Mouse (Mus musculus): ENCODE measurements around the gene Alppl2. TPM values are rescaled to one million over a fixed set of nuclear protein-coding genes. Genes with fewer than 3 reads are reported as not detected.

Gene Alppl2
- polyA plus RNA-seq (2017; shearing (Covaris generic)): not detected

DNA sequence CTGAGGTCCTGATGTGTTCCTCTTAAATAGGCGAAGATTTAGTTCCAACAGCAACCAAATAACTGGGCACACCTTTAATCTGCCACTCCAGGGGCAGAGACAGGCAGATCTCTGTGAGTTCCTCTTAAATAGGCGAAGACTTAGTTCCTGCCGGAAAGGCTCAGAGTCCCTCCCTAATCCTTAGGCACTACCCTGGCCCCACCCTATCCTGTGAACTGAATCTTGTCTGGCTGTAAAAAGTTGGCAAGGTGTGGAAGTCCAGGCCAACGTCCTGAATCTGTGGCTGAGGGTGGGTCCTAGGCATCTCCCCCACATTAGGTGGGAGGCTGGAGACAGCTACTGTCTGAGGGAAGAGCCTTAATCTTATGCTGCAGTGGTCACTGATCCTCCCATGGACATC is at the start of gene Alppl2:
TSS of gene Alppl2 (minus strand) at position 101 of the 400 bp plus-strand sequence.
- ATAC-seq: no peak

DNA sequence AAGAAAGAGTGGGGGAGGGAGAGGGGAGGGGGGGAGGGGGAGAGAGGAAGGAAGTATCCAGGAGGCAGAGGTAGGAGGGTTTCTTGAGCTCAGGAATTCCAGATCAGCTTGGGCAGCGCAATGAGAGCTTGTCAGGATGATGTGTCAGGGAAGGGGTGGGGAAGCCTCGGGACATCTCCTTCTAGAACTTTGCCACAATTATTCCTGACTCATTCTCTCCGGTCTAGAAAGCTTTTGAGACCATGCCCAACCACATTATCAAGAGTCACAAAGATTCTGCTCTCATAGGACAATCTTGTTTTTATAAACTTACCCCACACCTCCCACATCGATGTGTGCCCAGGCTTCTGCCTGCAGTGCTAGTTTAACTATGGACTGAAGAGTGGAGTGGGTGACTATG is 42.1 kb upstream of the Alppl2 start:
- no peak for ATAC-seq

DNA sequence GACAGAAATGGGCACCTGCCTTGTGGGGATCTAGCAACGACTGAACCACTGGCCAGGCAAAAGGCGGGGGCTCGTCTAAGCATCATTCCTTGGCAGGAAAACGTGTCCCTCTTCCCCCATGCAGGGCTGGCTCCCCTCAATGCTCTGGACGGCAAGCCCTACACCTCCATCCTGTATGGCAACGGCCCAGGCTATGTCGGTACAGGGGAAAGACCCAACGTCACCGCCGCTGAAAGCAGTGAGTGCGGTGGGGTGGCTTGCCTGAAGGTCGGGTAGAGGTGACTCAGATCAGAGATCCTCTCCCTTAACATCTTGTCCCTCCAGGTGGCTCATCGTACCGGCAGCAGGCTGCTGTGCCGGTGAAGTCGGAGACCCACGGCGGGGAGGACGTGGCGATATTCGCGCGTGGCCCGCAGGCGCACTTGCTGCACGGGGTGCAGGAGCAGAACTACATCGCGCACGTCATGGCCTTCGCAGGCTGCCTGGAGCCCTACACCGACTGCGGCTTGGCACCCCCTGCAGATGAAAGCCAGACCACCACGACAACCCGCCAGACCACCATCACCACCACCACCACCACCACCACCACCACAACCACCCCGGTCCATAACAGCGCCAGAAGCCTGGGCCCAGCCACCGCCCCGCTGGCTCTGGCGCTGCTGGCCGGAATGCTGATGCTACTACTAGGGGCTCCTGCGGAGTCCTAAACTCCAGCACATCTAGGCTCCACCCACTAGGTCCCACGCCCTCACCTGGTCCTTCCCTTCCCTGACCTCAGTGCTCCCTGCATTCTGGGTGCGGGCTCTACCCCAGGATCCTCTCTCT is 37.7 kb upstream of the Alppl2 start:
- ATAC-seq: no peak

DNA sequence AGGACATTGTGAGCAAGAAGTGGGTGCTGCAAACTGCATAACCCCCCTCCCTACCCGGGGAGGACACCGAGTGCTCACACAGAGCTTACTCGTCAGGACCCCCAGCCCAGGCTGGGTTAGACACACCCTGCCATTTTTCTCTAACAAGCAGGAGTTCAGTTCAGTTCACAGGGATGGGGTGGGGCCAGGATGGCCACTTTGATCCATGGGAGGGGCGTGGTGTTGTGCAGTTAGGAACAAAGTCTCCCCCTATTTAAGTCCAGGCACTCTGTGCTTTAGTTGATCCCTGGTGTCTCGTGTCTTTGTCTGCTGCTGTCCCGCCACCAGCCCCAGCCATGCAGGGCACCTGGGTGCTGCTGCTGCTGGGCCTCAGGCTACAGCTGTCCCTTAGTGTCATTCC is 34.9 kb upstream of the Alppl2 start, which contains the start of gene Akp3:
TSS of gene Akp3 (plus strand) at position 301 of the 400 bp plus-strand sequence.
- no peak for ATAC-seq

DNA sequence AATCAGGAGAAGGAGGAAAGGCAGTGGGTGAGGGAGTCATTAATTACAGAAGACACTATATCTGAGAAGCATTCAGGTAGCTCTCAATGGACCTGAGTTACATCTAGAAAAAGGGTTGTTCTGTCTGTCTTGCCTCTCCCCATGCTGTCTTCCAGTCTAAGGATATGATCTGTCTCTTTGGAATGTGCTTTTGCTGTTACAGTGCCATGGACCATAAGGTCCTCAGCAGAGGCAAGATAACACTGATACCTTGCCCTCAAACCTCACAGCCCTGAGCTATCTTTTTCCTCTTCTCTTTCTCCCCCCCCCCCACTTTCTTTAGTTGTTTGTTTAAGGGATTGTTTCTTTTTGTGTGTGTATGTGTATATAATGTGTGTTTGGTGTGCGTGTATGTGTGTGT is 25.1 kb upstream of the Alppl2 start:
- ATAC-seq: no peak

DNA sequence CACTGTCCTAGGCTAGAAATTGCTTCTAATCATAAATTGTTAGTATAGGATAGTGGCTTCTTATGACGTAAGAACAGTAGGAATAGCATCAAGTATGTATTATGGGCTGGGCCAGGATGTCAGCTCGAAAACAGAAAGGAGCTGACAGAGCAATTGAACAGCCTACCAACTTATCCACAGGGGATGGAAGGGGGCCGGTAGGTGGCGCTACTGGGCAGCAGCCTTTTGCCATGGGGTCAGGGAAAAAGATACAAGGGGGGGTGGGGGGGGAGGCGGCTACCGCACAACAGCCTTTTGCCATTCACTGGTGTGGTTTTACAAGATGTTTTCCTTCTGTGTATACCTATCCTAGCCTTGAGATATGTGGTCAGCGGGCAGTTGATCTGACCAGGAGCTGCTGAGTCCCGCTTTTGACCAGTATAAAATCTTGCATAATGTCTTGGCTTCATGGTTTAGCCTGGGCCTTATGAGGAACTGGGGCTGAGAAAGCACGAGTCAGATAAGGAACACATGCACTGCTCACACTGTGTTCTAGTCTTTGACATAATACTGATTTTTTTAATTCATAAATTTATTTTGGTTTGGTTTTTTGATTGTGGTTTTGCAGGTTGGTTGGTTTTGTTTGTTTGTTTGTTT is 22.1 kb upstream of the Alppl2 start:
- ATAC-seq: no peak

DNA sequence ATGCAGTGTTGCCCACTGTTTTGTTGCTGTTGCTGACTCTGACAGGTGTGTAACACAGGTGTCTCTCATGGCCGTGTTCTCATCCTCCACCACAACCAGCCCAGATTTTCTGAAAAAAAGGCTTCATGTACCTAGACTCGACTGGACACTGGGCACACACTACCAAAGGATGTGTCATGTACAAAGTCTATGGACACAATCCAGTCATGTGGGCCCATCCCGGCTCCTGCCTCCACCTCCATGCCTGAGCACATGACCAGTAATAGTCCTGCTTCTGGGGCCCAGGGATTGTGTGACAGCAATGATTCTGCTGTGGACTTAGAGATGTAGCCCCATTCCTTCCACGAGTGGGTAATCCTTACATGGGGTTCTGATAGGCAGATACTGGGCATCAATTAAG is 18.8 kb upstream of the Alppl2 start:
- ATAC-seq: no peak

DNA sequence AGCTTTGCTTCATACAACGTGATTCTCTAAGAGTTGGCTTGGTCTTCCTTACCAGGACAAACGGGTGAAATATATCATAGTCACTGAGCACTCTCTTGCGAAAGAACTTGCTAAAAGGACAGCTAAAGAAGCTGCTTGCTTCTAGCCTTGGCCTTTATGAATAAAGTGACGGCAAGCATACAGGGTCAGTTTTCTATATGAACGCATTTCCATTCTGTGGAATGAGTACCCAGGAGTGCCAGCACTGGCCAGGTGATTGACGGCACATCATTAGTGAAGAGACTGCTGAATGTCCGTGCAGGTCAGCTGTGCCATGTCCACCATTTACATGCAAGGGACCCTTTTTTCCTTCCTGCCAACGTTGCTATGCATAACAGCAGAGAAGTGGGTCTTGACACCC is 16.8 kb upstream of the Alppl2 start:
- no peak for ATAC-seq

DNA sequence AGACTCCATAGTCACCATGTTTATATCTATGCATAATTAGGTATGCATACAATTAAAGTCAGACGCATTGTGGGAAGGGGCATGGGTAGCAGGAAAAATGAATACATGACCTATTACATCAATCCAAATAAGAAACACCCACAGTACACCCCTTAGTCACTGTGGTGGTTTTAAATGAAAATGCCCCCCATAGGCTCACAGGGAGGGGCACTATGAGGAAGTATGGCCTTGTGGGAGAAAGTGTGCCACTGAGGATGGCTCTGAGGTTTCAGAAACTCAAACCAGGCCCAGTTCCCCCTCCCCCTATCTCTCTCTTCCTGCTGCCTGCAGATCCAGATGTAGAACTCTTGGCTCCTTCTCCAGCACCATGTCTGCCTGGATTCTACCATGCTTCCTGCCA is 14.2 kb upstream of the Alppl2 start:
- no peak for ATAC-seq

DNA sequence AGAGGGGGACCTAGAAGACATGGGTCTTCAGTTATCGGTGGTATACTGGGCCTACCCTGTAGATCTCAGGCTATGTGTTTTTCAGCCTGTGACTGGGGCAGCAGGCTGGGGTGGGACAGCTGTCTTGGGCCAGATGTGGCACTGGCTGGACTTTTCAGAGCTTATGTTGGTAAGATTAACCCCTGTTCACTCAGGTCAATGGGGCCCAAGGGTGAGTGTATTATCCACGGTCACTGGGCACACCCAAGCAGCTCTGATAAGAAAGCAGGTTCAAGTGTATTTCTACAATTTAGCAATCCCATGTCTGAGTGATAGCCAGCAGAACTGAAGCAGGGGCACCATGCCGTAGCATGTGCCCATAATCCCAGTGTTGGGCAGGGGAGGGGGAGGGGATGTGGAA is 12.4 kb upstream of the Alppl2 start:
- no peak for ATAC-seq

DNA sequence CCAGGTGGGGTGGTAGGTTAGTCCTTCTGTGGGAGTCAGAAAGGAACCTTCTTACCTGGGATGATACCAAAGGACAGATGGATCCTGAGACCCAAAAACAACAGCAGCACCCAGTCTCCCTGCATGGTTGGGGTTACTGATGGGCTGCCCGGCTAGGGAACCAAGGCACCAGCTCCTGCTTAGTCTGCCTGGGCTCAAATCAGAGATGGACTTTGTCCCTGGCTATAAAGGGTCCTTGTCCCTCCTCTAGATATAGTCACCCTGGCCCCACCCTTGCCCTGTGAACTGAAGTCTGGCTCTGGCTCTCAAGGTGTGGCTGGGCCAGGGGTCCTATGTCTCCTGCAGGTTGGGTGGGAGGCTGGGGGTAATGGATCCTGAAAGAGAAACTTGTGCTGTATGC is 11.7 kb upstream of the Alppl2 start, which contains the start of gene Alpi:
TSS of gene Alpi (minus strand) at position 196 of the 400 bp plus-strand sequence.
- no peak for ATAC-seq

DNA sequence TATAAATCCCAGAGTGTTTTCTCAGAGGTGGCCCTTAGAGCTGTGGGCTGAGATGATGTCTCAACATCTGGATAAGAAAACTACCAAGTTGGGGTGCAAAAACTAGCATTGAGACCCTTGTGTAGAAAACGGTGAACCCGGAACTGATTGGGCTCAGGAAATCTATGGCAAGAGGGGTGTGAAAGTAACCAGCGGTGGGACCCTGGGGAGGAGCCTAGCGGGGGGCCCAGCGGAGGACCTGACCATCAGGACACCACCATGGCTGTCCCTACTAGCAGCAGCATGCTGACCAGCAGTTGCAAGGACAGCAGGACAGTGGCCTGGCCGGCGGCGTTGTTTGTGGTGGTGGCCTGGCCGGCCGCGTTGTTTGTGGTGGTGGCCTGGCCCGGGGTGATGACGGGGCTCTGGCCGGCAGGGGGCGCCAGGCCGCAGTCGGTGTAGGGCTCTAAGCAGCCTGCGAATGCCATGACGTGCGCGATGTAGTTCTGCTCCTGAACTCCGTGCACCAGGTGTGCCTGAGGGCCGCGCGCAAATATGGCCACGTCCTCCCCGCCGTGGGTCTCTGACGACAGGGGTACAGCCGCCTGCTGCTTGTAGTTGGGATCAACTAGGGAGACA is 8.7 kb upstream of the Alppl2 start:
- ATAC-seq: no peak

DNA sequence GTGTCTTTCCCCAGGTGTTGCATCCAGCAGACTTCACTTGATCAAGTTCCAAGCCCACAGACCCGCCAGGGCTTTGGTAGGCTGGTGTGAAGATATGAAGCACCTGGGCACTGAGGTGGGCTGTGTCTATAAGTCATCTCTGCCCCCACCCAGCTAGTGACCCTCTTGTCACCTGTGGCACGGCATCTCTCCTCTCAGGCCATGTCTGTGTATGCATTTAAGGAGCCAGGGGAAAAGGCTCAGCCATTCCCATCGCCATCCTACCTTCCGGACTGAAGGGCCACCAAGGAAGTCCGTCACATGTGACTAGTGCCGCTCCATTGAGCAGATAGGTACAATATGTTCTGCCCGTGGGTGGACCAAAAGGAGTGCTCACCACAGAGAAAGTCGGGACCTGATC is 5.9 kb upstream of the Alppl2 start:
- no peak for ATAC-seq

DNA sequence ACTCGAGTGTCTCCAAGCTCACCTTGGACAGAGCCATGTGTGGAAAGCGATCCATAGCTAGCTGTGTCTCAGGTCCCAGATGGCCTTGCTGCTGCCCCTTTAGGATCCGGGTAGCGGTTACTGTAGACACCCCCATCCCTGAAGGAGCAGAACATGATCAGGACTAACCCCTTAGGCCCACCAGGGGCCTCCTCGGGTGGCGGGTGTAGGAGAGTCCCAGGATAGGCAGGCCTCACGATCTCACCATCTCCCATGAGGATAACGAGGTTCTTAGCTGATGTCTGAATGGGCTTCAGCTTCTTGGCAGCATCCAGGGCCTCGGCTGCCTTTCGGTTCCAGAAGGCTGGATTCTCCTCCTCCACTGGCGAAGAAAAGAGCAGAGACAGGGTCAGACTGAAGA is 477 bp downstream of the Alppl2 start:
- ATAC-seq: no peak

DNA sequence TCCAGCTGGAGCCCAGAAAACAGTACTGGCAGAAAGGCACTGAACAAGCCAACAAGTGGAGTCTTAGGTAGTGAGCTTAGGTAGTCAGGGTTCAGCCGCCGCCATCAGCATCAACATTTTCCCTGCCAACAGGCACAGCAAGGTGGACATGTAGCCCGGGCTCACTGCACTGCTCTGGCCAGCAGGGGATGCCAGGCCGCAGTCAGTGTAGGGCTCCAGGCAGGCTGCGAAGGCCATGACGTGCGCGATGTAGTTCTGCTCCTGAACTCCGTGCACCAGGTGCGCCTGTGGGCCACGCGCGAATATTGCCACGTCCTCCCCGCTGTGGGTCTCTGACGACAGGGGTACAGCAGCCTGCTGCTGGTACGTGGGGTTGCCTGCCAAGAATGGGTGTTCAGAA is 2.8 kb downstream of the Alppl2 start:
- ATAC-seq: no peak

DNA sequence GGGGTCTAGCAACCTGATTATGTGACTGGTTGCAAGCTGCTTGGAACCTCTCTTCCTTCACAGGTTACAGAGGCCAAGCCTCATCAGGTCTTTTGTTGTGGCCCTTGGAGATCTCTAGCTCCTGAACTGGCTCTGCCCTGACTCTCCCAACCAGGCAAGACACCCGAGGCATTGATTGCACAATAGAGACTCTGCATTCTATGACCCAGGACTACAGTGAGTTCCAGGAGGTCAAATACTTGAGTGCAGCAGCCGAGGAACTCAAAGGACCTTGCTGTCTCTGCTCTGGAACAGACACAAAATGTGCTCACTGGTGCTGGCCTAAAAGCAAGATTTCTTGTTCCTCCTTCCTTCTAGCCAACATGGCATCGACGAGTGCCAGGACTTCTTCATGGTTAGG is 3.5 kb downstream of the Alppl2 start:
- ATAC-seq: no peak

DNA sequence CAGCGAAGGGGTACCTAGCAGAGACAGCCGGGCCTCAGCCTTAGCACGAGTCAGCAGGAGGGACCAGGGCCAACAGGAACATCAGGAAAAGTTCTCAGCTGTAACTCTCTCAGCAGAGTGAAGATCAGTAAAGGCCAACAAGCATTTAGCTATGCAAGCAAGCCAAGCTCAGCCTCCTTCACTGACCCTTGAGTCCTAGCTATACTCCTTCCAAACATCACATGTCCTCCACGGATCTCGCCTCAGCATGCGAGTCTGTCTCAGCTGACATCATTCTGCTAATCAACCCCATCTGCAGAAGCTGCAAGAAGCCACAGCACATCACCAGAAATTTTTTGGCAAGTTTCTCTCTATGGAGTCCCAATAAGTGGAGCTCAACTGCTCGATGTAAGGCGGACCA is 16.0 kb downstream of the Alppl2 start:
- no peak for ATAC-seq

DNA sequence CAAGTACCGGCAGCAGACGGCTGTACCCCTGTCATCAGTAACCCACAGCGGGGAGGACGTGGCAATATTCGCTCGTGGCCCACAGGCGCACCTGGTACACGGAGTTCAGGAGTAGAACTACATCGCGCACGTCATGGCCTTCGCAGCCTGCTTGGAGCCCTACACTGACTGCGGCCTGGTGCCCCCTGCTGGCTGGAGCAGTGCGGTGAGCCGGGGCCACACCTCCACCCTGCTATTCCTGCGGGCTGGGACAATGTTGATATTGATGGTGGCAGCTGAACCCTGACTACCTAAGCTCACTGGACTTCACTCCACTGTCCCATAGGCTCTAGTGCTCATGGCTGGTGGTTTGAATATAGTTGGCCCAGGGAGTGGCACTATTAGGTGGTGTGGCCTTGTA is 19.0 kb downstream of the Alppl2 start:
- ATAC-seq: no peak

DNA sequence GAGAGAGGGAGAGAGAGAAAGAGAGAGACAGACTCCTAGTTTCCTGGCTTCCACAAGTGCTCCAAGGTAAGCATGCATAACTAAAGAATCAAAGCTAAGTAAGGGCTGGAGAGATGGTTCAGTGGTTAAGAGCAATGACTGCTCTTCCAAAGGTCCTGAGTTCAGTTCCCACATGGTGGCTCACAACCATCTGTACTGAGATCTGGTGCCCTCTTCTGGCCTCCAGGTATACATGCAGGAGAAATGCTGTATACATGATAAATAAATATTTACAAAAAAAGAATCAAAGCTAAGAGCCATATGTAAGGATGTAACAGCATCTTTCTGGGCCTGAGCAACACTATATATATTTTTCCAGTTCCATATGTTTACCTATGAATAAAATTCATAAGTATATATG is 28.8 kb downstream of the Alppl2 start:
- ATAC-seq: no peak

DNA sequence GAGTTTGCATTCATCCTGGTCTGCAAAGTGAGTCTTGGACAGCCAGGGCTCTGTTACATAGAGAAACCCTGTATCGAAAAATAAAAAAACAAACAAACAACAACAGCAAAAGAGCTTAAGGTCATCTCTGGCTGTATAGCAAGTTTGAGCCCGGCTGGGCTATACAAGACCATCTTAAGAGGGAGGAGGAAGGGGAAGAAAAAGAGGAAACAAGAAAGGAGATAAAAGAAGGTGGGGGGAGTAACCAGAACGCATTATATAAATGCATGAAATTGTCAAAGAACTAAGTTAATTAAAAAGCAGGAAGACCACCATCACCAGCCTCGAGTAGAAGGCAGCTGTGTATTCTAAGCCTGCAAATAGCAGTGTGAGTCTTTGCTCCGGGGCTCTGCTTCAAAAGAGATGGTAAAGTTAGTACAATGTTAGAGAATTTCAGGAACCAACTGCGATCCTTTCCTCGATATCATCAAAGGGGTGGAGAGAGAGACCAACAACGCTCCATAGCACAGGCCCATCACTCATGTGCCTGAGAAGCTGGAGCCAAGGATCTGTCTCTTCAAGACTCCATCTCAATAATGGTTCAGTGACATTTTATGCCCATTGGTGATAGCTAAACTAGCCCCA is 30.6 kb downstream of the Alppl2 start:
- no peak for ATAC-seq

DNA sequence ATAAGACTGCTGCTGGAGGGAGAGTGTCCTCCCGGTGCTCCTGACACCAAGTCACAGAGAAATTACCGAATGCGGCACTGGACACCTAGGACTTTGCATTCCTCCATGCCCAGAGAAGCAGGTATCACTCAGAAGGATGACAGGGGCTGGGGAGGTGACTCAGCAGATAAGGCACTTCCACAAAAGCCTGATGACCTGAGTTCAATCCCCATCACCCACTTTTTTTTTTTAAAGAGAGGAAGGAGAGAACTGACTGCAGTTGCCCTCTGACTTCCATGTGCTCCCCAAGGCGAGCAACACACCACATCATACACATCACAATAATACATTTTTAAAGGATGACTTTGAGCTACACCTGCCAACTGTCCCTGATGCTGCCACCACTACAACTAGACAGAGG is 32.7 kb downstream of the Alppl2 start:
- ATAC-seq: no peak

DNA sequence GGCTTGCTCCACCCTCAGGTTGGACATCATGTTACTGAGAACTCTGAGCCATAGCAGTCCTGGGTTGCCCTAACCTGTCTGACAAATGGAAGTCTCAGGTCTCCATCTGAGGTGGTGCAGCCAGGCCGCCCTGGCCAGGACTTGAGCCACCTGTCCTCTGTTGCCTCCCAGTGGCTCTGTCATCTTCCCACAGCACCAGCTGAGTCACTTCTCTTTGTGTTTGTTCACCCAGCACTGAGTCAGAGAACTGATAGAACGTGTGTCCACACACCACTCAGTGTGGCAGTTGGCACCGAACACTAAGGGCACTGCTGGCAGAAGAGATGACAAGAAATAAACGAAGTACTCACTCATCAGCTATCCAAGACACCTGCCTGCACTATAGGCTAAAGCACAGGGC is 38.4 kb downstream of the Alppl2 start:
- no peak for ATAC-seq

DNA sequence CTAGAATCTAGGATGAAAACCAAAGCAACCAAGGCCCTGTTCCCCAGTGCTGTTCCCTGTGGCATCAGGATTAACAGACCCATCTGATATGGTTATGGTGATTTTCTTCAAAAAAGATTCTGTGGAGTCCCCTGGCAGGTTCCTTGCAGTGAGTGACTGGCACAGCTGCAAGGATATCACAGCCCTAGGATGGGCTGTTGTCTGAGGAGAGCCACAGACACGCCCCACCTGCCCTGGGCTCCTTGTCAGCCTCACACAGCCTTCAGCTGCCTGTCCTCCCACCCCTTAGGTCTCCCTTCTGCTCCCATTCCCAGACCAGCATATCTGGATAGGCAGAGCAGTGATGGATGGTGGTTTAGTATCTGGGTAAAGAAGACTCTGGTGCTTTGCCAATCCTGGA is 39.0 kb downstream of the Alppl2 start:
- no peak for ATAC-seq

All from CD4-positive, CD25-positive, alpha-beta regulatory T cell, adult 4 months (primary cell).